ENCODE assay signal across 8 mouse cellular contexts in the genomic region with DNA sequence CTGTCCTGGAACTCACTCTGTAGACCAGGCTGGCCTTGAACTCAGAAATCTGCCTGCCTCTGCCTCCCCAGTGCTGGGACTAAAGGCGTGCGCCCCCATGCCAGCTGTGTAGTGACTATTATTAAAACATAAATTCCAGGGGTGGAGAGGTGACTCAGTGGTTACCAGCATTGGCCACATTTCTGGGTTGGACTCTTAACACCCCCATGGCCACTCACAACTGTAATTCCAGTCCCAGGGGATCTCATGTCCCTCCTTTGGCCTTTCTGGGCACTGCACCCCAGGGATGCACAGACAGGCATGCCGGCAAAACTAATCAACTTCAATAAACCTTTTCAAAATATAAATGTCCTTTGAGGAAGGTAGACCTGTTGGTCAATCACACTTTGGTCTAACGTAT. TPM values are rescaled to one million over a fixed set of nuclear protein-coding genes. Genes with fewer than 3 reads are reported as not detected.
DNase-seq lines count a peak whose midpoint lies in the region; ATAC-seq and TF ChIP-seq lines count a peak whose summit lies in the region.

No protein-coding gene starts in this region.

- no peak for DNase-seq in kidney, postnatal 14 days
- no peak for DNase-seq in urinary bladder, postnatal 4 days (ENCODE audit: low spot score in 2 of 2)
- DNase-seq in cerebellum, adult 9-11 months, result no peak
- DNase-seq in urinary bladder, adult 2 months (ENCODE audit: low spot score), result no peak

- H3K9me3 ChIP-seq in kidney, embryonic 15.5 days (replicated peaks), result no peaks in the 10 kb centered on the region
- no peaks in the 10 kb centered on the region for H3K9me3 ChIP-seq in embryonic facial prominence, embryonic 15.5 days (replicated peaks)
- no peaks in the 10 kb centered on the region for H3K9me3 ChIP-seq in intestine, postnatal 0 days (ENCODE audit: control insufficient read depth)
- no peaks in the 10 kb centered on the region for H3K9me3 ChIP-seq in neural tube, embryonic 13.5 days

- 91% methylated on average over 4 of the region's 4 CpGs for WGBS in kidney, embryonic 15.5 days
- WGBS in embryonic facial prominence, embryonic 15.5 days, result 92% methylated on average over 4 of the region's 4 CpGs
- 83% methylated on average over 4 of the region's 4 CpGs for WGBS in intestine, postnatal 0 days
- 81% methylated on average over 4 of the region's 4 CpGs for whole genome bisulfite sequencing in neural tube, embryonic 13.5 days

- ATAC-seq in kidney, embryonic 15.5 days (replicated peaks; ENCODE audit: low FRiP score), result no peak
- no peak for ATAC-seq in embryonic facial prominence, embryonic 15.5 days (ENCODE audit: insufficient number of reproducible peaks, low FRiP score, low TSS enrichment, low read depth)
- no peak for ATAC-seq in intestine, postnatal 0 days
- no peak for ATAC-seq in neural tube, embryonic 13.5 days (ENCODE audit: low read depth)

- peaks cover 39% of the 10 kb centered on the region for H3K36me3 ChIP-seq in kidney, embryonic 15.5 days
- H3K36me3 ChIP-seq in embryonic facial prominence, embryonic 15.5 days, result peaks cover 24% of the 10 kb centered on the region
- peaks cover 16% of the 10 kb centered on the region for H3K36me3 ChIP-seq in intestine, postnatal 0 days (ENCODE audit: control insufficient read depth, insufficient read depth)
- H3K36me3 ChIP-seq in neural tube, embryonic 13.5 days, result peaks cover 44% of the 10 kb centered on the region

- TF ChIP-seq CTCF in intestine, postnatal 0 days (IDR thresholded peaks at IDR 0.05; ENCODE audit: low read depth), result peak; percentile 28; the same call in 1 of the 2 replicates

- H3K4me1 ChIP-seq in kidney, embryonic 15.5 days, result peaks cover 29% of the 10 kb centered on the region
- H3K4me1 ChIP-seq in embryonic facial prominence, embryonic 15.5 days, result peaks cover 32% of the 10 kb centered on the region
- peaks cover 6% of the 10 kb centered on the region; the same call in 1 of the 2 replicates for H3K4me1 ChIP-seq in intestine, postnatal 0 days (replicated peaks; ENCODE audit: control insufficient read depth, insufficient read depth, low read length)
- peaks cover 32% of the 10 kb centered on the region for H3K4me1 ChIP-seq in neural tube, embryonic 13.5 days (replicated peaks)

- H3K27me3 ChIP-seq in kidney, embryonic 15.5 days, result no peaks in the 10 kb centered on the region
- no peaks in the 10 kb centered on the region for H3K27me3 ChIP-seq in embryonic facial prominence, embryonic 15.5 days
- H3K27me3 ChIP-seq in intestine, postnatal 0 days (replicated peaks; ENCODE audit: control insufficient read depth, insufficient read depth, low read length), result no peaks in the 10 kb centered on the region
- no peaks in the 10 kb centered on the region for H3K27me3 ChIP-seq in neural tube, embryonic 13.5 days

- no peak overlapping the region for H3K9ac ChIP-seq in kidney, embryonic 15.5 days
- H3K9ac ChIP-seq in embryonic facial prominence, embryonic 15.5 days, result no peak overlapping the region
- H3K9ac ChIP-seq in intestine, postnatal 0 days (ENCODE audit: low read depth, low read length), result no peak overlapping the region
- H3K9ac ChIP-seq in neural tube, embryonic 13.5 days, result no peak overlapping the region; the same call in none of the 2 replicates

- H3K4me3 ChIP-seq in kidney, embryonic 15.5 days (replicated peaks), result peak overlapping the region; percentile 97
- H3K4me3 ChIP-seq in embryonic facial prominence, embryonic 15.5 days (replicated peaks), result no peak overlapping the region; the same call in 1 of the 2 replicates
- H3K4me3 ChIP-seq in intestine, postnatal 0 days (ENCODE audit: low read depth, low read length), result no peak overlapping the region
- peak overlapping the region; percentile 87 for H3K4me3 ChIP-seq in neural tube, embryonic 13.5 days

- H3K27ac ChIP-seq in kidney, embryonic 15.5 days, result peak overlapping the region; percentile 54; the same call in 1 of the 2 replicates
- no peak overlapping the region for H3K27ac ChIP-seq in embryonic facial prominence, embryonic 15.5 days (replicated peaks)
- no peak overlapping the region for H3K27ac ChIP-seq in intestine, postnatal 0 days (ENCODE audit: low read depth, low read length)
- 0 out of 2 replicates have a peak overlapping the region, but pooled peaks have one; percentile 18 for H3K27ac ChIP-seq in neural tube, embryonic 13.5 days (replicated peaks)

- H3K4me2 ChIP-seq in kidney, embryonic 15.5 days, result peak overlapping the region; percentile 62
- peak overlapping the region; percentile 63 for H3K4me2 ChIP-seq in embryonic facial prominence, embryonic 15.5 days (replicated peaks)
- peak overlapping the region; percentile 74 for H3K4me2 ChIP-seq in intestine, postnatal 0 days (replicated peaks; ENCODE audit: low read depth)
- peak overlapping the region; percentile 83 for H3K4me2 ChIP-seq in neural tube, embryonic 13.5 days

RNA-seq across cellular contexts. Expression of a gene that starts 1.8 kb away (rescaled TPM):
- 150 and 151 TPM in 2 replicates for polyA plus RNA-seq in kidney, embryonic 15.5 days (2015; fragmentation: Nextera tagmentation; extraction: Ambion mirVana)
- polyA plus RNA-seq in embryonic facial prominence, embryonic 15.5 days (2015; fragmentation: Nextera tagmentation; extraction: Ambion mirVana), result 122 and 123 TPM in 2 replicates
- 67.7 and 70.3 TPM in 2 replicates for polyA plus RNA-seq in intestine, postnatal 0 days (2015; fragmentation: Nextera tagmentation; extraction: Ambion mirVana)
- 293 and 300 TPM in 2 replicates for polyA plus RNA-seq in neural tube, embryonic 13.5 days (2015; fragmentation: Nextera tagmentation; extraction: Ambion mirVana)
- 52.8 and 61.7 TPM in 2 replicates for polyA plus RNA-seq in urinary bladder, adult 2 months (2012; rRNA removed)

RNA-seq across cellular contexts. Expression of a gene that starts 57.3 kb away (rescaled TPM):
- 4.8 and 7.5 TPM in 2 replicates for polyA plus RNA-seq in kidney, embryonic 15.5 days (2015; fragmentation: Nextera tagmentation; extraction: Ambion mirVana)
- polyA plus RNA-seq in embryonic facial prominence, embryonic 15.5 days (2015; fragmentation: Nextera tagmentation; extraction: Ambion mirVana), result 10.2 and 11.1 TPM in 2 replicates
- 8.1 and 8.3 TPM in 2 replicates for polyA plus RNA-seq in intestine, postnatal 0 days (2015; fragmentation: Nextera tagmentation; extraction: Ambion mirVana)
- 8.4 and 9.8 TPM in 2 replicates for polyA plus RNA-seq in neural tube, embryonic 13.5 days (2015; fragmentation: Nextera tagmentation; extraction: Ambion mirVana)
- 8.4 and 14.8 TPM in 2 replicates for polyA plus RNA-seq in urinary bladder, adult 2 months (2012; rRNA removed)

RNA-seq across cellular contexts. Expression of a gene that starts 58.7 kb away (rescaled TPM):
- polyA plus RNA-seq in kidney, embryonic 15.5 days (2015; fragmentation: Nextera tagmentation; extraction: Ambion mirVana), result 87.0 and 91.6 TPM in 2 replicates
- 92.5 and 95.0 TPM in 2 replicates for polyA plus RNA-seq in embryonic facial prominence, embryonic 15.5 days (2015; fragmentation: Nextera tagmentation; extraction: Ambion mirVana)
- 41.9 and 45.3 TPM in 2 replicates for polyA plus RNA-seq in intestine, postnatal 0 days (2015; fragmentation: Nextera tagmentation; extraction: Ambion mirVana)
- 96.5 and 100 TPM in 2 replicates for polyA plus RNA-seq in neural tube, embryonic 13.5 days (2015; fragmentation: Nextera tagmentation; extraction: Ambion mirVana)
- 28.8 and 32.1 TPM in 2 replicates for polyA plus RNA-seq in urinary bladder, adult 2 months (2012; rRNA removed)

Comparison
In these comparisons a context has a peak if more than half of its experiments do, and no peak if none do; other contexts are left out.
1. H3K27ac ChIP-seq: peak in kidney, embryonic 15.5 days (single experiment) and neural tube, embryonic 13.5 days (single experiment); none in embryonic facial prominence, embryonic 15.5 days (single experiment) and intestine, postnatal 0 days (single experiment).
2. H3K4me3 ChIP-seq: peak in kidney, embryonic 15.5 days (single experiment) and neural tube, embryonic 13.5 days (single experiment); none in embryonic facial prominence, embryonic 15.5 days (single experiment) and intestine, postnatal 0 days (single experiment).
3. Peak in every context shown above with its lines, with median percentiles within 50 percentile points of each other: H3K4me2 ChIP-seq.